ENCODE assay signal across 23 mouse cellular contexts in genomic region chr19:12537168-12537567, GRCm38 (mm10).
"Had no signal": no experiment of that assay in that cellular context is flagged by ENCODE, and none has a peak within 500 bp of the region (broad histone marks: within the 10 kb centered on the region; RNA-seq: fewer than 3 reads in every experiment).

No protein-coding gene starts in this region.

- H3K9ac ChIP-seq: forebrain, postnatal 0 days; heart, embryonic 13.5 days; heart, embryonic 15.5 days; hindbrain, embryonic 13.5 days; hindbrain, embryonic 15.5 days; limb, embryonic 12.5 days had no signal

- H3K4me3 ChIP-seq: heart, embryonic 13.5 days; heart, embryonic 15.5 days; hindbrain, embryonic 13.5 days; hindbrain, embryonic 15.5 days; layer of hippocampus, adult 2 months; left cerebral cortex, adult 2 months; limb, embryonic 10.5 days; limb, embryonic 12.5 days had no signal

- H3K4me1 ChIP-seq: heart, embryonic 13.5 days; heart, embryonic 15.5 days; hindbrain, embryonic 13.5 days; hindbrain, embryonic 15.5 days; limb, embryonic 10.5 days; limb, embryonic 12.5 days had no signal

- H3K9me3 ChIP-seq: heart, embryonic 13.5 days; heart, embryonic 15.5 days; hindbrain, embryonic 13.5 days; hindbrain, embryonic 15.5 days; limb, embryonic 10.5 days; limb, embryonic 12.5 days had no signal

- DNase-seq: forebrain, postnatal 0 days; gastrocnemius, postnatal 14 days; gastrocnemius, postnatal 36 days; heart, adult 18-20 months; heart, postnatal 14 days; heart, postnatal 36 days; kidney, adult 18-20 months; kidney, adult 8-10 months; kidney, postnatal 10 days; kidney, postnatal 25 days; kidney, postnatal 4 days; liver had no signal

- ATAC-seq: forebrain, postnatal 0 days; hindbrain, postnatal 0 days had no signal

- H3K27ac ChIP-seq: heart, embryonic 13.5 days; heart, embryonic 15.5 days; hindbrain, embryonic 13.5 days; hindbrain, embryonic 15.5 days; hindbrain, postnatal 0 days; layer of hippocampus, adult 2 months; left cerebral cortex, adult 2 months; limb, embryonic 10.5 days; limb, embryonic 12.5 days had no signal

- H3K4me2 ChIP-seq: heart, embryonic 11.5 days; heart, embryonic 13.5 days; heart, embryonic 15.5 days; hindbrain, embryonic 13.5 days; hindbrain, embryonic 15.5 days; limb, embryonic 12.5 days; liver, embryonic 11.5 days had no signal

- H3K36me3 ChIP-seq: heart, embryonic 13.5 days; heart, embryonic 15.5 days; hindbrain, embryonic 13.5 days; hindbrain, embryonic 15.5 days; limb, embryonic 10.5 days; limb, embryonic 12.5 days had no signal

- H3K27me3 ChIP-seq: heart, embryonic 13.5 days; heart, embryonic 15.5 days; hindbrain, embryonic 13.5 days; hindbrain, embryonic 15.5 days; limb, embryonic 12.5 days had no signal
